Mouse (Mus musculus) splenic B cell, adult 2 months (primary cell): ENCODE results near the gene Gpr146.
A peak's percentile ranks its signal among the peaks of the same experiment; 100 is the strongest.

ENCODE experiments used
- DNase-seq: peaks from one replicate; pipeline ENCODE4 v3.0.0-alpha.2; 2011; ENCODE audit warnings: low read depth, low spot score
- H3K27me3 ChIP-seq: 2 replicates; pipeline ENCODE4 v1.6.1; 2012; ENCODE audit warnings: mild to moderate bottlenecking, low read length, moderate library complexity, mixed read lengths; ENCODE audit not compliant: control insufficient read depth, poor library complexity, insufficient read depth, severe bottlenecking
- H3K36me3 ChIP-seq: 2 replicates; pipeline ENCODE4 v1.6.1; 2012; ENCODE audit warnings: mild to moderate bottlenecking, low read length, moderate library complexity, mixed read lengths; ENCODE audit not compliant: control insufficient read depth, poor library complexity, insufficient read depth, severe bottlenecking

Gene Gpr146

GRCm38 (mm10) chr5:139397359-139397916 is 19.9 kb downstream of the Gpr146 start:
- DNase-seq, result peak; percentile 37
- Histone ChIP-seq H3K36me3 (peaks cover 7% of the 10 kb centered on the region), H3K27me3 (no peaks in the 10 kb centered on the region)

- Histone ChIP-seq H3K27me3 (no peaks in the 10 kb centered on the region), H3K36me3 (peaks cover 4% of the 10 kb centered on the region)
- DNase-seq, result peak; percentile 93
Measured at GRCm38 (mm10) chr5:139397959-139398753, 20.7 kb downstream of the Gpr146 start.

GRCm38 (mm10) chr5:139398786-139399185 is 21.3 kb downstream of the Gpr146 start:
- no peaks in the 10 kb centered on the region for H3K27me3 ChIP-seq
- peaks cover 3% of the 10 kb centered on the region for H3K36me3 ChIP-seq
- no peak for DNase-seq

- Histone ChIP-seq H3K27me3 (no peaks in the 10 kb centered on the region), H3K36me3 (peaks cover under 1% of the 10 kb centered on the region; the same call in 1 of the 2 replicates)
- DNase-seq, result no peak
Measured at GRCm38 (mm10) chr5:139399991-139400390, 22.5 kb downstream of the Gpr146 start.

GRCm38 (mm10) chr5:139402106-139402505 is 24.6 kb downstream of the Gpr146 start:
- no peaks in the 10 kb centered on the region; the same call in 1 of the 2 replicates for H3K36me3 ChIP-seq
- DNase-seq, result no peak
- no peaks in the 10 kb centered on the region for H3K27me3 ChIP-seq

- DNase-seq, result no peak
- Histone ChIP-seq H3K27me3 (no peaks in the 10 kb centered on the region), H3K36me3 (no peaks in the 10 kb centered on the region; the same call in 1 of the 2 replicates)
Measured at GRCm38 (mm10) chr5:139403692-139404260, 26.3 kb downstream of the Gpr146 start.

- no peaks in the 10 kb centered on the region for H3K27me3 ChIP-seq
- H3K36me3 ChIP-seq, result no peaks in the 10 kb centered on the region; the same call in 1 of the 2 replicates
- DNase-seq, result no peak
Measured at GRCm38 (mm10) chr5:139404801-139405401, 27.4 kb downstream of the Gpr146 start, which contains the start of gene C130050O18Rik. TSS of gene C130050O18Rik (plus strand) at chr5:139405280.

GRCm38 (mm10) chr5:139405478-139405877 is 28.0 kb downstream of the Gpr146 start:
- no peak for DNase-seq
- Histone ChIP-seq H3K36me3 (no peaks in the 10 kb centered on the region; the same call in 1 of the 2 replicates), H3K27me3 (no peaks in the 10 kb centered on the region)

- Histone ChIP-seq H3K27me3 (no peaks in the 10 kb centered on the region), H3K36me3 (no peaks in the 10 kb centered on the region)
- no peak for DNase-seq
Measured at GRCm38 (mm10) chr5:139405953-139406352, 28.5 kb downstream of the Gpr146 start.

- no peaks in the 10 kb centered on the region for H3K27me3 ChIP-seq
- H3K36me3 ChIP-seq, result no peaks in the 10 kb centered on the region
- no peak for DNase-seq
Measured at GRCm38 (mm10) chr5:139407121-139407885, 29.8 kb downstream of the Gpr146 start.

GRCm38 (mm10) chr5:139408511-139408910 is 31.0 kb downstream of the Gpr146 start:
- Histone ChIP-seq H3K36me3 (no peaks in the 10 kb centered on the region), H3K27me3 (no peaks in the 10 kb centered on the region)
- DNase-seq, result peak; percentile 82

- DNase-seq, result no peak
- Histone ChIP-seq H3K27me3 (no peaks in the 10 kb centered on the region), H3K36me3 (no peaks in the 10 kb centered on the region)
Measured at GRCm38 (mm10) chr5:139409412-139409811, 31.9 kb downstream of the Gpr146 start.

- DNase-seq, result no peak
- no peaks in the 10 kb centered on the region for H3K27me3 ChIP-seq
- no peaks in the 10 kb centered on the region for H3K36me3 ChIP-seq
Measured at GRCm38 (mm10) chr5:139410056-139410455, 32.6 kb downstream of the Gpr146 start.

- Histone ChIP-seq H3K27me3 (no peaks in the 10 kb centered on the region), H3K36me3 (no peaks in the 10 kb centered on the region)
- DNase-seq, result no peak
Measured at GRCm38 (mm10) chr5:139411117-139411516, 33.6 kb downstream of the Gpr146 start.
